Mouse (Mus musculus): ENCODE results near the gene Pgpep1.

Gene Pgpep1

DNA sequence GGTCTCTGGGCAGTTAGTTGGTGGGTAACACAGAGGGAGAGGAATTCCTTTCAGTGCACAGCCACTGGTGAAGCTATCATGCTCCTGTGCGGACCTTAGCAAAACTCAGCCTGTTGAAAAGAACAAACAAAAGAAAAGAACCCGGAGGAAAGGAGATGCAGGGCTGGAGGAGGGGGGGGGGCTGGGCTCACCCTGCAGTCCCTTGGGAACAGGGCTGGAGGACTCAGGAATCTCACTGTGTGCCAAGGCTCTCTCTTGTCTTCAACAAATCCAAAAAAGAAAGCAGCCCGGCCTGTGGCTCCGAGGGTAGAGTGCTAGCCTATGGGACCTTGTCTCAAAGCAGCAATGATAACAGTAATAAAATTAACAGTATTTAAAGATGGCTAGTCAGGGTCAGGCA is 3.5 kb upstream of the Pgpep1 start:
- in situ Hi-C loops (cut with MboI; ENCODE audit: low sequenced_read_pairs) = no loop called here

DNA sequence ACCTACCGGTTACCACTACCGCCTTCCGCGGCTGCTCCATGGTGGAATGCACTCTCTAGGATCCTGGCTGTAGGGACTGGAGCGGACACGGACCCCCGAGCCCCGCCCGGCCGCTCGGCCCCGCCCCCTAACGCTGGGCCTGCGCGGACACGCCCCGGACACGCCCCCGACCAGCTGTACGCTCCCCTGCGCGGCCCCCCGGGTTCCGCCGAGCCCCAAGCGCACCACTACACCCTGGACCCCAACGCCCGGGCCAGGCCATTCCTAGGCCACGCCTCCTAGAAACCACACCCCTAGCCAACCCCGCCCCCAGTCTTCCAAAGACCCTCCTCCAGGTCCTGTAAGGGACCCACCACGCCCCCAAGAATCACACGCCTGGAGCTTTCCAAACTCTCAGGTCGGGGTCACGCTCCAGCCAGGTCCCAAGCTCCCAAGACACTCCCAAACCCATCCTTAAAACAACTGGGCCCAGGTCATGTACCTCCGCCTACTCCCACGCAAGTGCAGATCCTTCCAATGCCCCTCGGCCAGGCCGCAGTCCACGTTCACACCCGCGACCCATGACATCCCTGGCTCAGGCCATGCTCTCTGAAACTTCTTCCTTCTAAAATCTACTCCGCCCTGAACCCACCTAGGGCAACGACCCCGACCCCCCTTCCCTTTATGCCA is 450 bp downstream of the Pgpep1 start:
- in situ Hi-C loops (cut with MboI; ENCODE audit: low sequenced_read_pairs) = no loop called here

GRCm38 (mm10) chr8:70658897-70659603 is 1.1 kb downstream of the Pgpep1 start:
- in situ Hi-C loops (cut with MboI; ENCODE audit: low sequenced_read_pairs) = no loop called here

DNA sequence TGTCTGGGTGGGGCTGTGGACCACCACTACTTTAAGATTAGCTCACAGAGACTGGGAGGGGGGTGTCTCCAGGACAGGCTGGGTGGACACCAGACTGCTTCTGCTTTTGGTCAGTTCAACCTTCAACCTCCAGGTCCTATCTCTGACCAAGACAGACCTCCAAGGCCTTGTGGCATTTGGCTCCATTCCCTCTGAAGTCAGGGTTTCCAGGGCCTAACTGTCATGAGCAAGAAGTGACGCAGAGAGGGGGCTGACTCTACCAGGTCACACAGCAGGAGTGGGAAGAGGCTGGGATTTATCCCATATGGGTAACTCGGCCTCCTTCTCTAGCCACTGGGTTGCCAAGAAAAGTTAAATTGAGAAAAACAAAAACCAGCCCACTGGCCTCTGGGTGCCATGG is 2.4 kb downstream of the Pgpep1 start:
- in situ Hi-C loops (cut with MboI; ENCODE audit: low sequenced_read_pairs) = no loop called here

DNA sequence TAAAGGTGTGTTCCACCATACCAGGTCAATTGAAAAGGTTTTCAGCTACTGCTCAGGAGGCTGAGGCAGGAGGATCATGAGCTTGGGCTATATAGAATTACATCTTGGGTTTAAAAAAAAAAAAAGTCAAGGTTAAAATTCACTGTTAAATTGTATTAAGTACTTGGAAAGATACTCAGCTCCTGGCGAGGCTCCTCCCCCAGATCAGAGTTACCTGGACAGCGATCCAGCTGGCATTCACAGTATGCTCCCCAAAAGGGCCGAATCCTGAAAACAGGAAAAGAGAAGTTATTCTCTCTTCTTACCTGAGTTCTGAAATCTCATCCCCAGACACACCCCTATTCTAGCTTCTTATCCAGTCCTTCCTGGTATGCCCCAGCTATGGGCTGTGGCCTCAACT is 3.0 kb downstream of the Pgpep1 start:
- in situ Hi-C loops (cut with MboI; ENCODE audit: low sequenced_read_pairs) = no loop called here

DNA sequence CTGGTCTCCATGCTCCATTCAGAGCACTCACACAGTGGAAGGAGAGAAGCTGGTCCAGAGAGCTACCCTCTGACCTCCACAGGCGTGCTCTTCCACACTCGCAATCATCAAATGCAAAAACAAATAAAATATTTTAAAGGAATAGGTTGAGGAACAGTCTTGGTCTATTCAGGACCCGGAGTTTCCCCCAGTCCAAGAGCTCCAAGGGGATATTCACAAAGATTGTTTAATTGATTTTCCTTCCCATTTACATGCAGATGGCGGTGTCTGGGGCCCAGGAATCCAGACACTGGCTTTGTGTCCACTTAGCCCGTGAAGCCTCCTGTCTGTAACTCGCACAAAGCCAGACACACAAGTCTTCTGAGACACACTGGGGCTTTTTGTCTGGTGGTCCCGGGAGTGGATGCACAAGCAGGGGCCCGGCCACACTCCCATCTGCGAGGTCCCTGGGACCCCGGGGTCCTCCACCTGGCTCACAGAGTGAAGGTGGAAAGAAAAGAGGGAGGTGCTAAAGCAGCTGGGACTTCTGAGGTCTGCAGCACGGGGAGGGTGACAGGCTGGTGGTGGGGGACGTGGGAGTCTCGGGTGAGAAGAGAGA is 3.9 kb downstream of the Pgpep1 start:
- in situ Hi-C loops (cut with MboI; ENCODE audit: low sequenced_read_pairs) = no loop called here

DNA sequence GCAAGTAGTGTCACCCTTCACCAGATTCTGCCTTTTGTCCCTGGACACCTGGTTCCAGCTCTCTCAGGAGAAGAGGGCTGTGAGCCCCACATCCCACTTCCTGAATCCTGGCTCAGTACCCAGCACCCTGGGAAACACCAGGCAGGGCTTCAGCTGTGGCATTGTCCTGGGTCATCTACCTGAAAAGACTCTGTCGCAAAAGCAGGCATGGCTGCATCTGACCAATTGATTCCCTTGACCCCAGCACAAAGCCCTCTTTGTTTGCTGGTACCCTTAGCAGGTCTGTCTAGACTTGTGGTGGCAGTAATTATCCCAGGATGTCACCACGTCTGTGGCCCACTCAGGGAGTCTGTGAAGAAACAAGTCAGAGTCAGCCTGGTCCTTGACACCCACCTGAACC is 4.7 kb downstream of the Pgpep1 start:
- in situ Hi-C loops (cut with MboI; ENCODE audit: low sequenced_read_pairs) = no loop called here

- in situ Hi-C loops (cut with MboI; ENCODE audit: low sequenced_read_pairs) = no loop called here
Observed at GRCm38 (mm10) chr8:70654121-70654520, 6.1 kb downstream of the Pgpep1 start.

GRCm38 (mm10) chr8:70653226-70653625 is 7.0 kb downstream of the Pgpep1 start:
- in situ Hi-C loops (cut with MboI; ENCODE audit: low sequenced_read_pairs) = no loop called here

DNA sequence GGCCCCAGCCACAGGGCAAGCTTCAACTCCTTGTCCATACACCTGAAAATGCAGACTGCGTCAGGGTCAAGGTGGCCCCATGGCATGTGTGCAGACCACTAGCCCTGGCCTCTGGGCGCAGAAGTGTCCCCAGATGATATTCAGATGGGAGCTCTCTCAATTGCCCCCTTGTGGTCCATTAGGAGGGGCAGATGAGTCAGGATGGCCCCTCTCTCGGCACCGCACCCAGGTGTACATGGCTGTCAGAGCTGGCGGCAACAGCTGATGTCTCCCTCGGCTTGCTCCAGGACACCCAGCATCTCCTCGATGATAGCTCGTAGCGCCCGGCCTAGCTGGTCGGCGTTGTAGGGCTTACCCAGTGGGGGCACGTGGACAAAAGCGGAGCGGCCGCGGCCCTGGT is 9.8 kb downstream of the Pgpep1 start:
- in situ Hi-C loops (cut with MboI; ENCODE audit: low sequenced_read_pairs) = no loop called here

GRCm38 (mm10) chr8:70649324-70649723 is 10.9 kb downstream of the Pgpep1 start:
- in situ Hi-C loops (cut with MboI; ENCODE audit: low sequenced_read_pairs) = no loop called here

DNA sequence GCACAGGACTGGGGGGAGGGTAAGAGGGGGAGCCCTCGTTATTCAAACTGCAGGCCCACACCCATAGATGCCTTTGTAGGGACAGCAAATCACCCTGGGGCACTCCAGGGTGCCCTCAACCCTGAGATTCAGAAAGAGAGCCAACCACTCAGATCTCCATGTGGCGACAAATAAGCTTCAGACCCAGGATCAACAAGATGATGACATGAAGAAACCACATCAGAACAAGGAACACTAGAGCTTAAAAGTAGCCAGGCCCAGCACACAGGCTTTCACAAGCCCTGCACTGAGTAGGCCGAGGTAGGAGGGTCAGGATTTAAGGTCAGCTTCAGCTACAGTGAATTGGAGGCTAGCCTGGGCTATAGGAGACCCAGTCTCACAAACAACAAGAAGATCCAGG is 11.3 kb downstream of the Pgpep1 start:
- in situ Hi-C loops (cut with MboI; ENCODE audit: low sequenced_read_pairs) = no loop called here

DNA sequence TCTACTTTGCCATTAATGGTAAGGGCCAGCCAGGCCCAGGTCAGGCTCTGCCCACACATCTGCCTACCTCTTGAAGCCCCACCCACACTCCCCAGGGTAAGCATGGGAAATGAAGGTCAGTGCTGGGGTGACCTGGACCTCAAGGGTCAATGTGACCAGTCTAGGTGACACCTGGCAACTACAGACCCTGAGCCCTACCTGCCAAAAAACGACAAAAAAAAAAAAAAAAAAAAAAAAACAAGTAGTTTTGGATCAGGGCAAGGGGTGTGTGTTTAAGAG is 12.1 kb downstream of the Pgpep1 start:
- in situ Hi-C loops (cut with MboI; ENCODE audit: low sequenced_read_pairs) = no loop called here

GRCm38 (mm10) chr8:70647343-70648163 is 12.6 kb downstream of the Pgpep1 start:
- in situ Hi-C loops (cut with MboI; ENCODE audit: low sequenced_read_pairs) = no loop called here

GRCm38 (mm10) chr8:70646775-70647174 is 13.4 kb downstream of the Pgpep1 start:
- in situ Hi-C loops (cut with MboI; ENCODE audit: low sequenced_read_pairs) = no loop called here

DNA sequence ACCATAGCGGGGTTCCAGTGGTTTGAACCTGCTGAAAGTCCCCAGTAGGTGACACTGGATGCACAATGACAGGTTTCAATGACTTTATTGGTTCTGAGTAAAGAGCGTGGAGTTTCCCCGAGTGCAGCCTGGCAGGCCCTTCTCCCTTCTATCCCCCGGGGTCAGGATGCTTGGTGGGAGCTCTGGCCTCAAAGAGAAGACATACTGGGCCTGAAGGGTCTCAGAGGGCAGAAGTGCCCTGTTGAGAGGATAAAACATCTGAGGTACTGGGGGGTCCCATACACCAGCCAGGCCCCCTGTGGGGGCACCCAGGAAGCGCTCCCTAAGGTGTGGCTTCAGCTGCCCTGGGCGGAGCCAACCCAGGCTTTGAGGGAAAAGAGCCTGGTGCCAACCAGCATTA is 13.8 kb downstream of the Pgpep1 start:
- in situ Hi-C loops (cut with MboI; ENCODE audit: low sequenced_read_pairs) = no loop called here

GRCm38 (mm10) chr8:70645501-70646224 is 14.5 kb downstream of the Pgpep1 start:
- in situ Hi-C loops (cut with MboI; ENCODE audit: low sequenced_read_pairs) = no loop called here

GRCm38 (mm10) chr8:70644065-70644464 is 16.1 kb downstream of the Pgpep1 start:
- in situ Hi-C loops (cut with MboI; ENCODE audit: low sequenced_read_pairs) = no loop called here

DNA sequence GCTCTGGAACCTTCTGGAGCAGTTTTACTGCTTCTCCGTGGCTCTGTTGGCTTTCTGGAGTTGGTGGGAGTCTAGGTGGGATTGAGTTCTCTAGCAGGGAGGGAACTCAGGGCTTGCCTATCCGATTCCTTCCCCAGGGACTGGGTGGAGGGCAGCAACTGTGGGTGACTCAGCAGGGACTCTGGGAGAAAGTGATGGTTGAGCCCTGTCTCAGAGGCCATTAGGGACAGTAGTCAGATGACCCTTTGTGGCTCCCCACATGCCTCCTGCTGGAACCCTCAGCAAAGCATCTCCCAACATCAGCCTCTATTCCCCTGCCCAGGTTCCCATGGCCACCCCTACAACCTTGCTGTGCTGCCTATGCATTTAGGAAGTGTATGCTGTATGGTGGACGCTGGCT is 17.2 kb downstream of the Pgpep1 start:
- in situ Hi-C loops (cut with MboI; ENCODE audit: low sequenced_read_pairs) = no loop called here

GRCm38 (mm10) chr8:70638752-70639151 is 21.4 kb downstream of the Pgpep1 start:
- in situ Hi-C loops (cut with MboI; ENCODE audit: low sequenced_read_pairs) = no loop called here

DNA sequence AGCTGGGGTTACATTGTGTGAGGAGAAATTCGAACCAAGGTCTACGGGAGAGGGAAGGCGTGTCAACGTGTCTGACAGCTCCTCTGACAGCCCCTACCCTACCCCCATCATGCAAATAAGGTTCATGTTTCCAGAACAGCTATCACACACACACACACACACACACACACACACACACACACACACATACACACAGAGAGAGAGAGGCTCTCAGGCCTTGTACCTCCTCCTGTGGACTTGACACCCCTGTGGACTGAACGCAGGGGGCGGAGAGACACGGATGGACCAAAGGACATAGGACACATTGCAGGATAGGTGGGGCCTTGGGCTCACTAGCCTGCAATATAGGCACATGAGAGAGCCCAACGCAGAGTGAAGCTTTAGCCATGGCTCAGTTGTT is 23.4 kb downstream of the Pgpep1 start:
- in situ Hi-C loops (cut with MboI; ENCODE audit: low sequenced_read_pairs) = no loop called here
